Mouse (Mus musculus): ENCODE data around the gene Rxrb. TPM values are rescaled to one million over a fixed set of nuclear protein-coding genes. Genes with fewer than 3 reads are reported as not detected.
A peak's percentile ranks its signal among the peaks of the same experiment; 100 is the strongest.

Gene Rxrb
- polyA plus RNA-seq, 1 experiment from 2014 or later, result 14.9 TPM

- H3K36me3 ChIP-seq (replicated peaks; ENCODE audit: control insufficient read depth, insufficient read depth, low read depth, low read length), result no peaks in the 10 kb centered on the region
- peaks cover 6% of the 10 kb centered on the region for H3K27me3 ChIP-seq (ENCODE audit: control insufficient read depth, insufficient read depth, low read length)
- H3K9ac ChIP-seq (replicated peaks; ENCODE audit: low read length), result no peak overlapping the region
- peak; percentile 81 for DNase-seq (ENCODE audit: low spot score)
- no peak overlapping the region for H3K4me3 ChIP-seq (ENCODE audit: low read depth, low read length)
- WGBS, result 38% methylated on average over 7 of the region's 7 CpGs
- H3K27ac ChIP-seq (replicated peaks; ENCODE audit: low read depth, low read length), result no peak overlapping the region
- no peaks in the 10 kb centered on the region for H3K9me3 ChIP-seq (replicated peaks; ENCODE audit: control insufficient read depth, low read length)
- no peak for ATAC-seq (replicated peaks; ENCODE audit: insufficient number of reproducible peaks, low FRiP score, low TSS enrichment, low read depth)
- H3K4me2 ChIP-seq (ENCODE audit: low read depth, low read length), result no peak overlapping the region
- no peaks in the 10 kb centered on the region for H3K4me1 ChIP-seq (ENCODE audit: control insufficient read depth, insufficient read depth, low read length)
Measured at GRCm38 (mm10) chr17:34075271-34075670, 43.7 kb downstream of the Rxrb start.

GRCm38 (mm10) chr17:34077549-34077948, 45.9 kb downstream of the Rxrb start:
- H3K4me2 ChIP-seq (ENCODE audit: low read depth, low read length), result no peak overlapping the region
- peaks cover 6% of the 10 kb centered on the region for H3K27me3 ChIP-seq (ENCODE audit: control insufficient read depth, insufficient read depth, low read length)
- 2% methylated on average over 9 of the region's 9 CpGs for WGBS
- no peaks in the 10 kb centered on the region for H3K36me3 ChIP-seq (replicated peaks; ENCODE audit: control insufficient read depth, insufficient read depth, low read depth, low read length)
- no peak overlapping the region for H3K27ac ChIP-seq (replicated peaks; ENCODE audit: low read depth, low read length)
- no peak overlapping the region for H3K4me3 ChIP-seq (ENCODE audit: low read depth, low read length)
- no peaks in the 10 kb centered on the region for H3K4me1 ChIP-seq (ENCODE audit: control insufficient read depth, insufficient read depth, low read length)
- DNase-seq (ENCODE audit: low spot score) (peak; percentile 90), ATAC-seq (replicated peaks; ENCODE audit: insufficient number of reproducible peaks, low FRiP score, low TSS enrichment, low read depth) (no peak)
- no peak overlapping the region for H3K9ac ChIP-seq (replicated peaks; ENCODE audit: low read length)
- no peaks in the 10 kb centered on the region for H3K9me3 ChIP-seq (replicated peaks; ENCODE audit: control insufficient read depth, low read length)

DNA sequence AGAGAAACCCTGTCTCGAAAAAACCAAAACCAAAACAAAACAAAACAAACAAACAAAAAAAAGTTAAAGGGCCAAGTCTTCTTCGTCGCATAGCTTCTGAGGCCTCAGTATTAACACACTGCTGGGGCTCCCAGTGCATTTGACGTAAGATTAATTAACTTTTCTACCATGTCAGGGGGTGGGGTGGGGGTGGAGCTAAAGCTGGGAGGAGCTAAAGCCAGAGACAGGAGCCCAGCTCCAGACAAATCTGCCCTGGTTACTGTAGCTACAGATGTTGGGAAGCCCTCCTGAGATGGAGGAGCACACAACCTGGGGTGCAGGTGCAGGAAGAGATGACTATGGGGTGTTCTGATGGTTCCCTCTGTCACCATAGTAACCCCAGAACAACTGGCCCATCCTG, 46.5 kb downstream of the Rxrb start:
- Histone ChIP-seq H3K9ac (replicated peaks; ENCODE audit: low read length) (no peak overlapping the region), H3K4me3 (ENCODE audit: low read depth, low read length) (no peak overlapping the region), H3K27me3 (ENCODE audit: control insufficient read depth, insufficient read depth, low read length) (peaks cover 6% of the 10 kb centered on the region), H3K36me3 (replicated peaks; ENCODE audit: control insufficient read depth, insufficient read depth, low read depth, low read length) (no peaks in the 10 kb centered on the region), H3K4me1 (ENCODE audit: control insufficient read depth, insufficient read depth, low read length) (no peaks in the 10 kb centered on the region), H3K4me2 (ENCODE audit: low read depth, low read length) (no peak overlapping the region), H3K27ac (replicated peaks; ENCODE audit: low read depth, low read length) (no peak overlapping the region), H3K9me3 (replicated peaks; ENCODE audit: control insufficient read depth, low read length) (no peaks in the 10 kb centered on the region)
- DNase-seq (ENCODE audit: low spot score) (no peak), ATAC-seq (replicated peaks; ENCODE audit: insufficient number of reproducible peaks, low FRiP score, low TSS enrichment, low read depth) (no peak)
- 75% methylated on average over 4 of the region's 4 CpGs for WGBS

DNA sequence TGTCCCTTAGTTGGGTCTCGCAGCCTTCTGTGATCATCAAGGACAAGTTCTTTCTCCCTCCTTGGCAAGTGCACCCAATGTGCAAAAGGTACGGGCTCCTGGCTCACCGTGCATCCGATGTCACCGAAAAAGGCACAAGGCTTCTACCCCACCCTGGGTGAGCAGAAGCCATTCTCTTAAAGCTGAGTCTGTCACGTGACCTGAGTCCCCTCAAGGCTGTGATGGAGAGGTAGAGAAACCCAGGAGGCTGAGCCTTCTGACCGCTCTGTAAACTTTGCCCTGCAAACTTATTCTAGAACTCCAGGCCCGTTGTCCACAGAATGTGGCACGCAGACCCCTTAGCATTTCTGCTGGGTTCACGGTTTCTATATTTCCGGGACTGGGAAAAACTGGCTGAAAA, 47.4 kb downstream of the Rxrb start:
- peaks cover 6% of the 10 kb centered on the region for H3K27me3 ChIP-seq (ENCODE audit: control insufficient read depth, insufficient read depth, low read length)
- H3K27ac ChIP-seq (replicated peaks; ENCODE audit: low read depth, low read length), result no peak overlapping the region
- H3K36me3 ChIP-seq (replicated peaks; ENCODE audit: control insufficient read depth, insufficient read depth, low read depth, low read length), result no peaks in the 10 kb centered on the region
- DNase-seq (ENCODE audit: low spot score) (no peak), ATAC-seq (replicated peaks; ENCODE audit: insufficient number of reproducible peaks, low FRiP score, low TSS enrichment, low read depth) (no peak)
- H3K9ac ChIP-seq (replicated peaks; ENCODE audit: low read length), result no peak overlapping the region
- no peak overlapping the region for H3K4me2 ChIP-seq (ENCODE audit: low read depth, low read length)
- H3K4me3 ChIP-seq (ENCODE audit: low read depth, low read length), result no peak overlapping the region
- H3K4me1 ChIP-seq (ENCODE audit: control insufficient read depth, insufficient read depth, low read length), result no peaks in the 10 kb centered on the region
- H3K9me3 ChIP-seq (replicated peaks; ENCODE audit: control insufficient read depth, low read length), result no peaks in the 10 kb centered on the region
- WGBS, result 88% methylated on average over 11 of the region's 11 CpGs

DNA sequence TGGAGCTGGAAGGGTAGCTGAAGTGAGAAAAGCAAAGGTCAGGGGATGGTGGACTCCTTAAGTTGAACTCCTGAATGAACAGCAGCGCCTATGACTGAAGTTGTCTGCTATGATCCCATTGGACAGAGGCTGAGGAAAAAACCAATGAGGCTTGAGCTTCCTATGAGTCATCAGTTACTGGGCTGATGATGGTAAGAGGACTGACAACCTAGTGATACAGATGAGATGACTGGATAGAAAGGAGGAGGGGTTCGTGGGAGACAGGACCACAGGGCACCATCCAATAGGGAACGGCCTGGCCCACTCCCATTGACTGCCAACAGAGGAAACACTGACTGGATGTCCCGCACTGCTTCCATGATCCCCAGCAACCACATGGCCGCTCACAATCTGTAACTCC, 48.0 kb downstream of the Rxrb start:
- no peak overlapping the region for H3K27ac ChIP-seq (replicated peaks; ENCODE audit: low read depth, low read length)
- H3K9ac ChIP-seq (replicated peaks; ENCODE audit: low read length), result no peak overlapping the region
- peak; percentile 66 for DNase-seq (ENCODE audit: low spot score)
- no peaks in the 10 kb centered on the region for H3K36me3 ChIP-seq (replicated peaks; ENCODE audit: control insufficient read depth, insufficient read depth, low read depth, low read length)
- no peaks in the 10 kb centered on the region for H3K9me3 ChIP-seq (replicated peaks; ENCODE audit: control insufficient read depth, low read length)
- no peak overlapping the region for H3K4me3 ChIP-seq (ENCODE audit: low read depth, low read length)
- no peaks in the 10 kb centered on the region for H3K4me1 ChIP-seq (ENCODE audit: control insufficient read depth, insufficient read depth, low read length)
- peaks cover 6% of the 10 kb centered on the region for H3K27me3 ChIP-seq (ENCODE audit: control insufficient read depth, insufficient read depth, low read length)
- no peak overlapping the region for H3K4me2 ChIP-seq (ENCODE audit: low read depth, low read length)
- ATAC-seq (replicated peaks; ENCODE audit: insufficient number of reproducible peaks, low FRiP score, low TSS enrichment, low read depth), result peak; percentile 77
- WGBS, result 13% methylated on average over 5 of the region's 5 CpGs

- WGBS, result 9% methylated on average over 8 of the region's 8 CpGs
- no peaks in the 10 kb centered on the region for H3K9me3 ChIP-seq (replicated peaks; ENCODE audit: control insufficient read depth, low read length)
- no peak overlapping the region for H3K4me3 ChIP-seq (ENCODE audit: low read depth, low read length)
- H3K4me2 ChIP-seq (ENCODE audit: low read depth, low read length), result no peak overlapping the region
- DNase-seq (ENCODE audit: low spot score), result peak; percentile 25
- no peaks in the 10 kb centered on the region for H3K27me3 ChIP-seq (ENCODE audit: control insufficient read depth, insufficient read depth, low read length)
- no peak overlapping the region for H3K9ac ChIP-seq (replicated peaks; ENCODE audit: low read length)
- no peaks in the 10 kb centered on the region for H3K4me1 ChIP-seq (ENCODE audit: control insufficient read depth, insufficient read depth, low read length)
- H3K36me3 ChIP-seq (replicated peaks; ENCODE audit: control insufficient read depth, insufficient read depth, low read depth, low read length), result no peaks in the 10 kb centered on the region
- no peak overlapping the region for H3K27ac ChIP-seq (replicated peaks; ENCODE audit: low read depth, low read length)
- ATAC-seq (replicated peaks; ENCODE audit: insufficient number of reproducible peaks, low FRiP score, low TSS enrichment, low read depth), result no peak
Measured at GRCm38 (mm10) chr17:34083104-34083503, 51.5 kb downstream of the Rxrb start.

GRCm38 (mm10) chr17:34087386-34087785, 55.8 kb downstream of the Rxrb start:
- Histone ChIP-seq H3K27me3 (ENCODE audit: control insufficient read depth, insufficient read depth, low read length) (no peaks in the 10 kb centered on the region), H3K27ac (replicated peaks; ENCODE audit: low read depth, low read length) (no peak overlapping the region), H3K4me1 (ENCODE audit: control insufficient read depth, insufficient read depth, low read length) (no peaks in the 10 kb centered on the region), H3K4me3 (ENCODE audit: low read depth, low read length) (no peak overlapping the region), H3K4me2 (ENCODE audit: low read depth, low read length) (no peak overlapping the region), H3K36me3 (replicated peaks; ENCODE audit: control insufficient read depth, insufficient read depth, low read depth, low read length) (no peaks in the 10 kb centered on the region), H3K9ac (replicated peaks; ENCODE audit: low read length) (no peak overlapping the region), H3K9me3 (replicated peaks; ENCODE audit: control insufficient read depth, low read length) (no peaks in the 10 kb centered on the region)
- ATAC-seq (replicated peaks; ENCODE audit: insufficient number of reproducible peaks, low FRiP score, low TSS enrichment, low read depth) (no peak), DNase-seq (ENCODE audit: low spot score) (no peak)
- WGBS, result 52% methylated on average over 2 of the region's 2 CpGs

Data from embryonic facial prominence, embryonic 11.5 days (tissue).